Mouse (Mus musculus) spleen, adult 2 months (tissue): ENCODE data around the gene Serpina11. TPM values are rescaled to one million over a fixed set of nuclear protein-coding genes. Genes with fewer than 3 reads are reported as not detected.

ENCODE experiments used
- DNase-seq, 2 experiments: peaks; one replicate each; pipeline versions ENCODE4 v3.0.0 to v3.0.0-alpha.2; 2012 to 2021; ENCODE audit warnings: low spot score in 2 of 2, low read depth in 1 of 2
- H3K27ac ChIP-seq: fragments of 200-500 bp; 2 replicates; pipeline ENCODE4 v1.5.1; 2012; ENCODE audit warnings: low read length, inconsistent platforms; ENCODE audit not compliant: insufficient read depth
- H3K27me3 ChIP-seq: fragments of 200-500 bp; 2 replicates; pipeline ENCODE4 v1.6.1; 2012; ENCODE audit warnings: mild to moderate bottlenecking, moderate library complexity, low read length, inconsistent platforms; ENCODE audit not compliant: control insufficient read depth, insufficient read depth
- H3K36me3 ChIP-seq: fragments of 200-500 bp; 2 replicates; pipeline ENCODE4 v1.6.1; 2012; ENCODE audit warnings: mild to moderate bottlenecking, low read length, inconsistent platforms; ENCODE audit not compliant: control insufficient read depth, insufficient read depth
- H3K4me1 ChIP-seq: fragments of 200-500 bp; 2 replicates; pipeline ENCODE4 v1.6.1; 2011; ENCODE audit warnings: inconsistent platforms; ENCODE audit not compliant: control insufficient read depth, insufficient read depth, insufficient read length
- H3K4me3 ChIP-seq: fragments of 200-500 bp; 2 replicates; pipeline ENCODE4 v1.5.1; 2011; ENCODE audit warnings: mild to moderate bottlenecking, inconsistent platforms; ENCODE audit not compliant: insufficient read depth, insufficient read length; ENCODE audit errors: extremely low read depth
- CTCF ChIP-seq: fragments of 200-500 bp; IDR thresholded peaks from 2 replicates; pipeline ENCODE4 v1.5.1; 2011; ENCODE audit warnings: mild to moderate bottlenecking, inconsistent platforms; ENCODE audit not compliant: insufficient read depth, insufficient read length, insufficient replicate concordance; ENCODE audit errors: extremely low read depth
- POLR2A ChIP-seq: fragments of 200-500 bp; IDR thresholded peaks from 2 replicates; pipeline ENCODE4 v1.6.1; 2011; ENCODE audit warnings: low read depth, low read length, inconsistent platforms
- WGBS: fragments of 180-500 bp; shearing (Covaris S2); methylation state at CpG from one replicate; pipeline ENCODE4 v1.1.7; 2018; 5-methylcytosine and 5-hydroxymethylcytosine counted together
- polyA plus RNA-seq: library from polyadenylated mRNA; depleted of rRNA; stranded (reverse); fragments of >200 nt; gene quantifications from 2 replicates; pipeline ENCODE4 v1.2.3, GENCODE M21; 2012; rRNA removed

The Serpina11 gene
- 0.49 and 0.87 TPM in 2 replicates for polyA plus RNA-seq

DNA sequence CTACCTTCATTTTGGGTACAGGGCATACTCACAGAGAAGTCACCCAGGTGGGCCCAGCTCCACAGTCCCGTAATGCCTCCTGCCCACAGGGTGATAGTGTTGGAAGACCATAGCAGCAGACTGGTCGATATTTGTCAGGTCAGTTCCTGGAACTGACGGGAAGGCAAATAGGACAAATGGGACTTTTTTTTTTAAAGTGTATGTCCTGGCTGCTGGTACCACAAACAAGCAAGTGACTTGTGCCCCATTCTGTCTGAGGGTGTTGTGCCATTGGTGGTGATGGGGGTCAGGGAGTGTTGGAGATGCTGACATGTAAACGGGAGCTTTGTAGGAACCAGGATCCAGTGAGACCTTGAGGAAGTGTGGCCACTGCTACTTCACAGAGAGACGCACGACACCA, at the start of gene Serpina11:
Gene Serpina11, minus strand, starts transcription at position 101 of the 400 bp plus-strand sequence.
- Histone ChIP-seq H3K4me3 (no peak within 1 kb of the TSS), H3K4me1 (no peaks in the 10 kb centered on the region), H3K27ac (no peak within 1 kb of the TSS), H3K36me3 (no peaks in the 10 kb centered on the region), H3K27me3 (no peaks in the 10 kb centered on the region)
- no peak for DNase-seq
- WGBS, result 88% methylated on average over 6 of the region's 6 CpGs
- TF ChIP-seq CTCF (no peak), POLR2A (no peak)

DNA sequence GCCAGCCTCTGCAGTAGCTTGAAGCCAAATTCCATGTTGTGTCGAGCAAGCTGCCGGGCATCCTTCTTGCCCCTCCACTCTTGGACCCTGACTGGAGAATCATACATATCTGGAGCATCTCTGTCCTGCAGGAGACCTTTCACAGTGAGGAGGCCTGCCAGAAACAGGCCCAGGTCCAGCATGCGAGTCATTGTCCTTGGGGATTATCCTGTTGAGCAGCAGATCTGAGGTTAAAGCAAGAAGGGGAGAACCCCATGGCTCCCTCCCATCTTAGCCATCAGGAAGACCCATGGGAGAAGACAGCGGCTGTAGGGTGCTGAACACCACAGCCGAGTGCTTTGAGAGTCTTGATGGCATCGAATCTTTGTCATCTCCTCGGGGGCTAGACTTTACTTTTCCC, 48.4 kb upstream of the Serpina11 start:
- Histone ChIP-seq H3K27me3 (no peaks in the 10 kb centered on the region), H3K4me3 (no peak overlapping the region), H3K27ac (no peak overlapping the region), H3K36me3 (no peaks in the 10 kb centered on the region), H3K4me1 (no peaks in the 10 kb centered on the region)
- WGBS, result 88% methylated on average over 7 of the region's 7 CpGs
- TF ChIP-seq POLR2A (no peak), CTCF (no peak)
- no peak for DNase-seq

DNA sequence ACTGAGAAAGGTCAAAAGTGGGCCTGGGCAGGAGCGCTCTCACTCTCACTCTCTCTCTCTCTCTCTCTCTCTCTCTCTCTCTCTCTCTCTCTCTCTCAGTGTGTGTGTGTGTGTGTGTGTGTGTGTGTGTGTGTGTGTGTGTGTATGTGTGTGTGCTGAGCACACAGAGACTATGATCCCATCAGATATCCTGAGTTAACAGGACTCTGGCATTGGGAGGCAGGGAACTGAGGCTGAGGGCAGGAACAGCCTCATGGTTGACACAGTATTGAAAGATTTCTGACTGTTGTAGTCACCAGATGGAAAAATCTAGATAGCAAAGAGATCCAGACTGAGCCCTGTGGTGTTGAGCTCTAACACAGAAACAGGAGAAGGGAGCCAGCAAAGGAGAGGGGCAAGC, 44.0 kb upstream of the Serpina11 start:
- no peak overlapping the region for H3K27ac ChIP-seq
- 88% methylated on average over 1 of the region's 1 CpGs for WGBS
- DNase-seq, result no peak
- no peaks in the 10 kb centered on the region for H3K4me1 ChIP-seq
- H3K27me3 ChIP-seq, result no peaks in the 10 kb centered on the region
- no peaks in the 10 kb centered on the region for H3K36me3 ChIP-seq
- no peak overlapping the region for H3K4me3 ChIP-seq
- no peak for TF ChIP-seq CTCF
- TF ChIP-seq POLR2A, result no peak

DNA sequence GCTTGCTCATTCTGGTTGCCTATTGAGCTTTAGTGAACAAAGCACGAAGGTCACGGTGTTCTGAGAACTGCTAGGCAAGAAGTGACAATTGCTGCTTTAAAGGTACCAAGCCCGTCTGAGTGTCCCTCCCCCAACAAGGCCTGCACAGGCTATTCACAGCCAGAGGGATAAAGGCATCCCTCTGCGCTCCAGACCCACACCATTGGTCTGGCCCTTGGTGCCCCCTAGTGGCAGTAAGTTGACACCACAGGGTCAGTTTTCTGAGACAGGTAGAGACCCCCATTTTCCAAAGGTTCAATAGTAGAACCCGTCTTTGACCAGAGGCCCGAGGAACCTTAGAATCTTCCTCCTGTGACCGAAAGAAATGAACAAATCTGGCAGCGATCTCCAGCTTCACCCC, 40.2 kb upstream of the Serpina11 start:
- Histone ChIP-seq H3K27me3 (no peaks in the 10 kb centered on the region), H3K27ac (no peak overlapping the region), H3K36me3 (no peaks in the 10 kb centered on the region), H3K4me3 (no peak overlapping the region), H3K4me1 (no peaks in the 10 kb centered on the region)
- no peak for TF ChIP-seq CTCF
- TF ChIP-seq POLR2A, result no peak
- WGBS, result 48% methylated on average over 8 of the region's 8 CpGs
- no peak for DNase-seq

DNA sequence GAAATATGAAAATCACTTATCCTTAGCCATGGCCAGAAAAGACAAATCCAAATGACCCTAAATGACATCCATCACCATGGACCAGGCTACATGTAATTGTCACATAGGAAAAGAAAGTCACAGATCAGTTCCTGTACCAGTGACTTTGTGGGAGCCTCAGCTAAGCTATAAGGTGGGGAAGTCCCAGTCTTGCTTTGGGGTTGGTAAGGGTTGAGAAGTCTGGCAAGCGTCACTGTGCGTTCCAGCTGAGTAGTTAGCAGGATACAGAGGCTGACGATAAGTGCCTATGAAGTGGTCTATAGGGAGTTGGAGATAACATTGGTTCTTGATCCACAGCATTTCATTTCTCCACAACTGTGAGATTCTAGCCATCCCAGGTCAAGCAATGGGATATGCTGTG, 25.5 kb upstream of the Serpina11 start:
- DNase-seq, result no peak
- TF ChIP-seq CTCF (no peak), POLR2A (no peak)
- Histone ChIP-seq H3K36me3 (no peaks in the 10 kb centered on the region), H3K27me3 (no peaks in the 10 kb centered on the region), H3K27ac (no peak overlapping the region), H3K4me1 (no peaks in the 10 kb centered on the region), H3K4me3 (no peak overlapping the region)
- 38% methylated on average over 3 of the region's 3 CpGs for WGBS

DNA sequence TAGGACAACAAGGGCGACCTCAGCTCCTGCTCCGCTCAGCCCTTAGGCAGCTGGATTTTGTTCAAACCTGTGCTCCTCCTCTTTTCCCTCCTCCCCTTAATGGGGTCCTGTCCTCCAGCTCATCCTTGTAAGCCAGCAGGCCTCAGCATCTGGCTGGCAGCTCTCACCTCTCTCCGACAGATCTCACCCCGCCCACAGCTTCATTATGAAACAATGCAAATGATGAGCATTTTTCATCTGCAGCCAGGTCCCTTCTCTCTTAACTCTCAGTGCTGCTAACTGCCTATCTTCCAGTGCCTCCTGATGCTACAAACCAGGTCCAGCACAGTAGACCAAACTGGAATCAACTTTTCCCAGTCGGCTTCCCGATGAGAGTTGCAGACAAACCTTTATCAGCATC, 23.9 kb upstream of the Serpina11 start, which contains the start of gene Serpina9:
Gene Serpina9, minus strand, starts transcription at position 136 of the 400 bp plus-strand sequence.
- TF ChIP-seq POLR2A, result no peak
- no peak for TF ChIP-seq CTCF
- no peak within 1 kb of the TSS for H3K4me3 ChIP-seq
- no peaks in the 10 kb centered on the region for H3K27me3 ChIP-seq
- no peaks in the 10 kb centered on the region for H3K4me1 ChIP-seq
- no peak within 1 kb of the TSS for H3K27ac ChIP-seq
- no peaks in the 10 kb centered on the region for H3K36me3 ChIP-seq
- DNase-seq, result no peak
- WGBS, result 88% methylated on average over 6 of the region's 6 CpGs

DNA sequence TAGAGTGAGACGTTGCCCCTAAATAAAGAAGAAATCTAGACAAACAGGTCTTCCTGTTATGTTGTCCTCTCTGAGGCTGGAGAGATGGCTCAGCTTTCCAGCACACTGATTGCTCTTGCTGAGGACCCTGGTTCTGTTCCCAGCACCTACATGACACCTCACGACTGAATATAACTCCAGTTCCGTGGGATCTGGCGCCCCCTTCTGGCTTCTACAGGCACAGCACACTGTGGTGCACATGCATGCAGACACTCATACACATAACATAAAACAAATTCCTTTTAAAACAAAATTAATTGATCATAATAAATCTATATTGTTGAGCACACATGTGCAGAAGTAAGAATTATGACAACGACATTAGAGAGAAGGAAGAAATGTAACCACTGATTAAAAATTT, 14.9 kb upstream of the Serpina11 start:
- Histone ChIP-seq H3K27ac (no peak overlapping the region), H3K4me3 (no peak overlapping the region), H3K4me1 (no peaks in the 10 kb centered on the region), H3K27me3 (no peaks in the 10 kb centered on the region), H3K36me3 (no peaks in the 10 kb centered on the region)
- 87% methylated on average over 5 of the region's 5 CpGs for WGBS
- no peak for TF ChIP-seq POLR2A
- no peak for TF ChIP-seq CTCF
- no peak for DNase-seq
